ENCODE assay signal across 8 mouse cellular contexts in genomic region chr15:78178397-78178796, GRCm38 (mm10). TPM values are rescaled to one million over a fixed set of nuclear protein-coding genes. Genes with fewer than 3 reads are reported as not detected.
DNase-seq lines count a peak whose midpoint lies in the region; ATAC-seq and TF ChIP-seq lines count a peak whose summit lies in the region.

No protein-coding gene starts in this region.

- no peak for ATAC-seq in forebrain, postnatal 0 days
- ATAC-seq in forebrain, embryonic 16.5 days = no peak
- peak; percentile 20; the same call in 1 of the 2 replicates for ATAC-seq in neutrophil, adult 5-6 weeks (ENCODE audit: extremely low read depth, insufficient number of reproducible peaks, low FRiP score, poor library complexity, severe bottlenecking)

- H3K4me1 ChIP-seq in forebrain, postnatal 0 days (ENCODE audit: insufficient read depth) = peaks cover 25% of the 10 kb centered on the region
- H3K4me1 ChIP-seq in forebrain, embryonic 16.5 days (replicated peaks; ENCODE audit: control insufficient read depth, insufficient read depth, low read length) = peaks cover 23% of the 10 kb centered on the region

- peak; percentile 93 for TF ChIP-seq CTCF in forebrain, postnatal 0 days (IDR thresholded peaks at IDR 0.05; ENCODE audit: low read depth)

- 0 out of 2 replicates have a peak overlapping the region, but pooled peaks have one; percentile 35 for H3K27ac ChIP-seq in forebrain, postnatal 0 days (ENCODE audit: low read depth, low read length)
- no peak overlapping the region for H3K27ac ChIP-seq in forebrain, embryonic 16.5 days (ENCODE audit: low read length)

- no peak overlapping the region for H3K9ac ChIP-seq in forebrain, postnatal 0 days
- no peak overlapping the region for H3K9ac ChIP-seq in forebrain, embryonic 16.5 days (replicated peaks; ENCODE audit: low read depth, low read length)

- no peaks in the 10 kb centered on the region for H3K27me3 ChIP-seq in forebrain, postnatal 0 days (ENCODE audit: insufficient read depth, low read length)
- H3K27me3 ChIP-seq in forebrain, embryonic 16.5 days (replicated peaks; ENCODE audit: control insufficient read depth, insufficient read depth, low read length) = no peaks in the 10 kb centered on the region

- no peaks in the 10 kb centered on the region for H3K36me3 ChIP-seq in forebrain, postnatal 0 days (ENCODE audit: insufficient read depth)
- H3K36me3 ChIP-seq in forebrain, embryonic 16.5 days (ENCODE audit: control insufficient read depth, insufficient read depth) = no peaks in the 10 kb centered on the region

- no peak overlapping the region for H3K4me3 ChIP-seq in forebrain, postnatal 0 days (ENCODE audit: low read depth, low read length)
- H3K4me3 ChIP-seq in forebrain, embryonic 16.5 days (replicated peaks; ENCODE audit: low read length) = no peak overlapping the region

- no peak overlapping the region for H3K4me2 ChIP-seq in forebrain, postnatal 0 days (ENCODE audit: low read depth)
- H3K4me2 ChIP-seq in forebrain, embryonic 16.5 days (ENCODE audit: low read length) = no peak overlapping the region

- DNase-seq in forebrain, postnatal 0 days = peak; percentile 86
- DNase-seq in brain, adult 2 months (ENCODE audit: low read depth, low spot score) = peak; percentile 85
- peak; percentile 70 to 84 for DNase-seq in frontal cortex, postnatal 25 days (ENCODE audit: low spot score in 2 of 2)
- DNase-seq in kidney, postnatal 10 days = peak; percentile 84
- DNase-seq in lung, adult 18-20 months = peak; percentile 58 to 67
- peak; percentile 64 for DNase-seq in testis, postnatal 14 days (ENCODE audit: low spot score)

- WGBS in forebrain, postnatal 0 days = 5% methylated on average over 9 of the region's 9 CpGs
- 3% methylated on average over 9 of the region's 9 CpGs for WGBS in forebrain, embryonic 16.5 days

- no peaks in the 10 kb centered on the region for H3K9me3 ChIP-seq in forebrain, postnatal 0 days (ENCODE audit: low read length)
- H3K9me3 ChIP-seq in forebrain, embryonic 16.5 days (ENCODE audit: control insufficient read depth, low read length) = no peaks in the 10 kb centered on the region

RNA-seq across cellular contexts. Expression of gene Ift27, which starts 4.5 kb away (rescaled TPM):
- 41.2 and 43.1 TPM in 2 replicates for total RNA-seq in forebrain, postnatal 0 days (2014; rRNA removed)
- polyA plus RNA-seq in forebrain, postnatal 0 days (2015; fragmentation: Nextera tagmentation; extraction: Ambion mirVana) = 134 and 145 TPM in 2 replicates
- polyA plus RNA-seq in forebrain, embryonic 16.5 days (2015; fragmentation: Nextera tagmentation; extraction: Ambion mirVana) = 113 and 114 TPM in 2 replicates
- total RNA-seq in neutrophil, adult 5-6 weeks (2017) = 5.5 and 7.6 TPM in 2 replicates

RNA-seq across cellular contexts. Expression of gene Pvalb, which starts 27.8 kb away (rescaled TPM):
- 0.33 and 0.77 TPM in 2 replicates for total RNA-seq in forebrain, postnatal 0 days (2014; rRNA removed)
- polyA plus RNA-seq in forebrain, postnatal 0 days (2015; fragmentation: Nextera tagmentation; extraction: Ambion mirVana) = 1.8 and 2.8 TPM in 2 replicates
- not detected in 2 replicates for polyA plus RNA-seq in forebrain, embryonic 16.5 days (2015; fragmentation: Nextera tagmentation; extraction: Ambion mirVana)
- not detected in 2 replicates for total RNA-seq in neutrophil, adult 5-6 weeks (2017)

RNA-seq across cellular contexts. Expression of gene Cacng2, which starts 58.6 kb away (rescaled TPM):
- 9.8 and 13.6 TPM in 2 replicates for total RNA-seq in forebrain, postnatal 0 days (2014; rRNA removed)
- polyA plus RNA-seq in forebrain, postnatal 0 days (2015; fragmentation: Nextera tagmentation; extraction: Ambion mirVana) = 6.8 and 10.1 TPM in 2 replicates
- 6.9 and 7.1 TPM in 2 replicates for polyA plus RNA-seq in forebrain, embryonic 16.5 days (2015; fragmentation: Nextera tagmentation; extraction: Ambion mirVana)
- total RNA-seq in neutrophil, adult 5-6 weeks (2017) = not detected in 2 replicates

Comparison
In these comparisons a context has a peak if more than half of its experiments do, and no peak if none do; other contexts are left out.
1. RNA of gene Cacng2, which starts 58.6 kb away (total RNA-seq): 9.8 to 13.6 TPM in forebrain, postnatal 0 days; not detected in neutrophil, adult 5-6 weeks; every median in the first group is over 10 times any median in the second.
2. Peak in every context shown above with its lines, with median percentiles within 50 percentile points of each other: DNase-seq.